15 mouse cellular contexts compared by ENCODE assay signal in the genomic region with DNA sequence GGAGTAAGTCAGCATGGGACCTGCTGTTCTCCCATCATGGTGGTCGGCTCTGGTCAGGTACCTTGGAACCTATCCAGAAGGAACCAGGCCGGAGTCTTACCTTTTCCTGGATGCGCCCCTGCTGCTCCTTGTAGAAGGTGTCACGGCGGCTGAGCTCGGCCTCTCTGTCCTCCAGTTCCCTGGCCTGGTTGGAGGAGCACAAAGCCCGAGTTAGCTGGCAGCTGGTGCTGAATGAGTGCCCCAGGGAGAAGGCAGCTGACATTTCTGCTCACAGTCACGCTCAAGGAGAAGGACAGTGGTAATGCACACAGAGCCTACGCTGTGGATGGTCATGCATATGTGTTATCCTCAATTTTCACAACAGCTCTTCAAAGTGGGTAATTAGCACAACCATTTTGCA.
DNase-seq lines count a peak whose midpoint lies in the region; ATAC-seq lines count a peak whose summit lies in the region.
"Had no signal": no experiment of that assay in that cellular context is flagged by ENCODE, and none has a peak within 500 bp of the region (broad histone marks: within the 10 kb centered on the region; RNA-seq: fewer than 3 reads in every experiment).

No protein-coding gene starts in this region.

- WGBS in heart, embryonic 11.5 days (ENCODE audit: insufficient replicate concordance) = 82% methylated on average over 9 of the region's 9 CpGs
- WGBS in midbrain, embryonic 15.5 days = 63% methylated on average over 9 of the region's 9 CpGs
- 84% methylated on average over 9 of the region's 9 CpGs for WGBS in heart, embryonic 10.5 days

- ATAC-seq in heart, embryonic 11.5 days (replicated peaks; ENCODE audit: insufficient number of reproducible peaks, low FRiP score, low TSS enrichment) = no peak
- ATAC-seq in midbrain, embryonic 15.5 days (replicated peaks) = peak; percentile 59; the same call in 1 of the 2 replicates
- ATAC-seq: liver, embryonic 12.5 days; lung, postnatal 0 days had no signal

- peaks cover 15% of the 10 kb centered on the region for H3K4me1 ChIP-seq in heart, embryonic 11.5 days (ENCODE audit: control insufficient read depth, insufficient read depth, low read length)
- H3K4me1 ChIP-seq in midbrain, embryonic 15.5 days = peaks cover 19% of the 10 kb centered on the region
- peaks cover 23% of the 10 kb centered on the region for H3K4me1 ChIP-seq in heart, embryonic 10.5 days
- H3K4me1 ChIP-seq: kidney, embryonic 15.5 days; liver, embryonic 12.5 days; neural tube, embryonic 12.5 days had no signal

- H3K9me3 ChIP-seq in heart, embryonic 11.5 days (replicated peaks; ENCODE audit: control insufficient read depth, low read length) = no peaks in the 10 kb centered on the region
- H3K9me3 ChIP-seq in midbrain, embryonic 15.5 days = no peaks in the 10 kb centered on the region
- H3K9me3 ChIP-seq in heart, embryonic 10.5 days = no peaks in the 10 kb centered on the region
- H3K9me3 ChIP-seq: G1E; kidney, embryonic 15.5 days; liver, embryonic 12.5 days; neural tube, embryonic 12.5 days had no signal

- no peak overlapping the region for H3K27ac ChIP-seq in heart, embryonic 11.5 days (ENCODE audit: low read depth, low read length)
- H3K27ac ChIP-seq in midbrain, embryonic 15.5 days = peak overlapping the region; percentile 75
- no peak overlapping the region for H3K27ac ChIP-seq in heart, embryonic 10.5 days
- H3K27ac ChIP-seq: kidney, embryonic 15.5 days; liver, embryonic 12.5 days; neural tube, embryonic 12.5 days had no signal

- no peak overlapping the region for H3K9ac ChIP-seq in heart, embryonic 11.5 days (ENCODE audit: low read depth, low read length)
- H3K9ac ChIP-seq in midbrain, embryonic 15.5 days = no peak overlapping the region
- H3K9ac ChIP-seq: kidney, embryonic 15.5 days; liver, embryonic 12.5 days; neural tube, embryonic 12.5 days had no signal

- H3K4me3 ChIP-seq in heart, embryonic 11.5 days (ENCODE audit: low read depth, low read length) = no peak overlapping the region
- H3K4me3 ChIP-seq in midbrain, embryonic 15.5 days = no peak overlapping the region
- no peak overlapping the region for H3K4me3 ChIP-seq in heart, embryonic 10.5 days
- H3K4me3 ChIP-seq: kidney, embryonic 15.5 days; liver, embryonic 12.5 days; neural tube, embryonic 12.5 days had no signal

- no peaks in the 10 kb centered on the region for H3K36me3 ChIP-seq in heart, embryonic 11.5 days (ENCODE audit: control insufficient read depth, insufficient read depth, low read length)
- H3K36me3 ChIP-seq in midbrain, embryonic 15.5 days (replicated peaks) = no peaks in the 10 kb centered on the region
- no peaks in the 10 kb centered on the region for H3K36me3 ChIP-seq in heart, embryonic 10.5 days
- H3K36me3 ChIP-seq: G1E; kidney, embryonic 15.5 days; liver, embryonic 12.5 days; neural tube, embryonic 12.5 days had no signal

- H3K4me2 ChIP-seq in heart, embryonic 11.5 days = no peak overlapping the region
- H3K4me2 ChIP-seq in midbrain, embryonic 15.5 days = no peak overlapping the region
- H3K4me2 ChIP-seq: kidney, embryonic 15.5 days; liver, embryonic 12.5 days; neural tube, embryonic 12.5 days had no signal

- no peaks in the 10 kb centered on the region for H3K27me3 ChIP-seq in heart, embryonic 11.5 days (ENCODE audit: control insufficient read depth, insufficient read depth, low read length)
- no peaks in the 10 kb centered on the region for H3K27me3 ChIP-seq in midbrain, embryonic 15.5 days (replicated peaks)
- H3K27me3 ChIP-seq in heart, embryonic 10.5 days (ENCODE audit: insufficient read depth, poor library complexity, severe bottlenecking) = no peaks in the 10 kb centered on the region
- H3K27me3 ChIP-seq: kidney, embryonic 15.5 days; liver, embryonic 12.5 days; neural tube, embryonic 12.5 days had no signal

- peak; percentile 88 for DNase-seq in heart, adult 11 months
- DNase-seq in cerebellum, adult 11 months = peak; percentile 64
- DNase-seq in cerebellum, postnatal 10 days = peak; percentile 76
- DNase-seq in kidney, adult 8-10 months = no peak
- DNase-seq in kidney, adult 18-20 months = no peak
- no peak for DNase-seq in heart, embryonic 10.5 days (ENCODE audit: low spot score)
- DNase-seq: layer of hippocampus, adult 9-11 months; spleen, adult 18-20 months had no signal

Comparison
In these comparisons a context has a peak if more than half of its experiments do, and no peak if none do; other contexts are left out.
1. DNase-seq: peak in heart, adult 11 months (single experiment), cerebellum, adult 11 months (single experiment) and cerebellum, postnatal 10 days (2 of 2); none in kidney, adult 8-10 months (0 of 2), kidney, adult 18-20 months (single experiment) and heart, embryonic 10.5 days (single experiment).